Mouse (Mus musculus) kidney, embryonic 16.5 days (tissue): ENCODE data around the gene Galnt18. TPM values are rescaled to one million over a fixed set of nuclear protein-coding genes. Genes with fewer than 3 reads are reported as not detected.

Experiments
- ATAC-seq: fragments of 200-750 bp; cut with Nextera tagmentation; 2 replicates; pipeline ENCODE4 v1.8.0; 2017; ENCODE audit warnings: moderate TSS enrichment; ENCODE audit not compliant: low FRiP score, low TSS enrichment
- H3K27ac ChIP-seq: fragments of 300-500 bp; sonication (generic); 2 replicates; pipeline ENCODE4 v1.5.1; 2014; ENCODE audit warnings: low read length
- H3K27me3 ChIP-seq: fragments of 300-500 bp; sonication (generic); 2 replicates; pipeline ENCODE4 v1.6.1; 2014; ENCODE audit warnings: low read length, control low read depth, mixed read lengths; ENCODE audit not compliant: insufficient read depth
- H3K36me3 ChIP-seq: fragments of 300-500 bp; sonication (generic); 2 replicates; pipeline ENCODE4 v1.6.1; 2014; ENCODE audit warnings: low read length, control low read depth, mixed read lengths; ENCODE audit not compliant: insufficient read depth
- H3K4me1 ChIP-seq: fragments of 300-500 bp; sonication (generic); 2 replicates; pipeline ENCODE4 v1.6.1; 2014; ENCODE audit warnings: low read length, control low read depth, mixed read lengths; ENCODE audit not compliant: insufficient read depth
- H3K4me2 ChIP-seq: fragments of 300-500 bp; sonication (generic); replicated peaks from 2 replicates; pipeline ENCODE4 v1.6.1; 2014; ENCODE audit warnings: low read depth, low read length
- H3K4me3 ChIP-seq: fragments of 300-500 bp; sonication (generic); 2 replicates; pipeline ENCODE4 v1.5.1; 2014; ENCODE audit warnings: mild to moderate bottlenecking, low read length
- H3K9ac ChIP-seq: fragments of 300-500 bp; sonication (generic); replicated peaks from 2 replicates; pipeline ENCODE4 v1.6.1; 2014; ENCODE audit warnings: low read length
- H3K9me3 ChIP-seq: fragments of 300-500 bp; sonication (generic); 2 replicates; pipeline ENCODE4 v1.6.1; 2016; ENCODE audit warnings: low read length, control low read depth
- WGBS: fragments of 180-500 bp; shearing (Covaris S2); extraction: QIAGEN DNeasy Blood & Tissue Kit; methylation state at CpG from one replicate; pipeline ENCODE4 v1.1.7; 2014; 5-methylcytosine and 5-hydroxymethylcytosine counted together
- polyA plus RNA-seq: library from polyadenylated mRNA; unstranded; fragments of >200 nt; fragmentation: Nextera tagmentation; extraction: Ambion mirVana; gene quantifications from 2 replicates; pipeline ENCODE4 v1.2.1, GENCODE M21; 2015

Gene Galnt18
- polyA plus RNA-seq, 1 experiment from 2014 or later, result 46.4 TPM

- Histone ChIP-seq H3K27ac (no peak overlapping the region), H3K36me3 (peaks cover 7% of the 10 kb centered on the region; the same call in 1 of the 2 replicates), H3K9ac (no peak overlapping the region), H3K4me3 (no peak overlapping the region), H3K4me2 (no peak overlapping the region), H3K27me3 (no peaks in the 10 kb centered on the region), H3K9me3 (no peaks in the 10 kb centered on the region), H3K4me1 (peaks cover 10% of the 10 kb centered on the region)
- 92% methylated on average over 2 of the region's 2 CpGs for WGBS
- no peak for ATAC-seq
Observed at GRCm38 (mm10) chr7:111515471-111515870, 264.3 kb downstream of the Galnt18 start.

DNA sequence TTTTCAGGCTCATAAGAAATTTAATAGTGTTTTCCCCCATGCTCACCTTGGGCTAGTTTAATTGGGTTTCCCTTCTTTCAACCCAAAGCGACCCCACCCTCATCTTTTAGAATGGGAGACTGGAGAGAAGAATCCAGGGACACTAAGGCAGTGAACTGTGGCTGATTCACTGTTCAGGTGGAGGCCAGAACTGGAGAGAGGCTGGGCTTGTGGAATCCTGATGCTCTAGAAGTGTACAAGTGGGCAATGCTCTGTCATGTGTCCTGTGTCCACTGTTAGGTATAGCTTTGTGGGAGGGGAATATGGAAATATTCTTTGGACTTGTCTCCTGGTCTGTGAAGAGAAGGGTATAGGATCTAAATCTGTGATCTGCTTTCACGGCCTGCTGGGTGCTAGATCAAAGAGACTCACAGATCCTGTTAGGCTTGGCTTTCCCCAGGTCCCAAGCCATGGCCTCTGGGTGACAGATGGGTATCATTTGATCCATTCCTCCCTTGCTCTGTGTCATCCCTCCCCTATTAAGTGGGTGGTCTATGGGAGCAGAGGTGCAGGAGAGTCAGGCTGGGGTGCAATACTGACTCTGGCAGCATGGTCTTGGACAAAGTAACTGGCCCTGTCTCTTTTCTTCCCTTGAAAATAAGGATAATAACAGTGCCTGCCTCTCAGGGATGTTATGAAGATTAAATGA is 270.5 kb downstream of the Galnt18 start:
- H3K9me3 ChIP-seq, result no peaks in the 10 kb centered on the region
- H3K4me2 ChIP-seq, result no peak overlapping the region
- WGBS, result 38% methylated on average over 2 of the region's 2 CpGs
- no peak overlapping the region for H3K4me3 ChIP-seq
- ATAC-seq, result peak; percentile 57; the same call in 1 of the 2 replicates
- H3K4me1 ChIP-seq, result no peaks in the 10 kb centered on the region
- H3K27ac ChIP-seq, result no peak overlapping the region
- no peaks in the 10 kb centered on the region for H3K27me3 ChIP-seq
- 0 out of 2 replicates have a peak, but pooled peaks cover 3% of the 10 kb centered on the region for H3K36me3 ChIP-seq
- H3K9ac ChIP-seq, result no peak overlapping the region

- no peak overlapping the region for H3K9ac ChIP-seq
- H3K4me3 ChIP-seq, result no peak overlapping the region
- H3K27me3 ChIP-seq, result no peaks in the 10 kb centered on the region
- no peaks in the 10 kb centered on the region for H3K4me1 ChIP-seq
- no peaks in the 10 kb centered on the region for H3K36me3 ChIP-seq
- ATAC-seq, result no peak
- 79% methylated on average over 2 of the region's 2 CpGs for WGBS
- no peaks in the 10 kb centered on the region for H3K9me3 ChIP-seq
- no peak overlapping the region for H3K4me2 ChIP-seq
- no peak overlapping the region for H3K27ac ChIP-seq
Observed at GRCm38 (mm10) chr7:111500616-111501015, 279.2 kb downstream of the Galnt18 start.

DNA sequence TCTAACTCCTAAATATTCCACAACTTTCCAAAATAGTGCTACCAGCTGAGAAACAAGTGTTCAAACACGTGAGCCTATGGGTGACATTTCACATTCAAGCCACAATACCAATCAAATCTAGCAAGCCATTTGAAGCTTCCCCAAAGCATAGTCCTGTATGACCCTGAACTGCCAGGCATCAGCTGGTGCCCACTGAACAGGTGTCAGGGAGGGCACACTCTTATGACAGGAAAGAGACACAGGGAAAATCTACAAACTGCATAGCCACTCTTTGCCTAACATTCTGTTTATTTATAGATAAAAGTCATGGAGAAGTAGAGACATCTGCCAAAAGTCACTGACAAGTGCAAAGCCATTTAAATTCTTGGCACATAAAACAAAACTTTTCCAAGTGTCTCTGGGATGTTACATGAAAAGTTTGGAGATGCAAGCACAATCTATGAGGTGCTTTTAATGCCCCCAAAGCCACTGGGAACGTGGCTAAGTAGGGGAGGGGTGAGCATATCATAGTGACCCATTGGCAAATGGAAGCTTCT is 280.5 kb downstream of the Galnt18 start:
- no peaks in the 10 kb centered on the region for H3K36me3 ChIP-seq
- no peak for ATAC-seq
- H3K9ac ChIP-seq, result no peak overlapping the region
- H3K27ac ChIP-seq, result no peak overlapping the region
- no peak overlapping the region for H3K4me2 ChIP-seq
- no peaks in the 10 kb centered on the region for H3K4me1 ChIP-seq
- no peaks in the 10 kb centered on the region for H3K9me3 ChIP-seq
- 56% methylated on average over 2 of the region's 2 CpGs for WGBS
- no peak overlapping the region for H3K4me3 ChIP-seq
- H3K27me3 ChIP-seq, result no peaks in the 10 kb centered on the region

DNA sequence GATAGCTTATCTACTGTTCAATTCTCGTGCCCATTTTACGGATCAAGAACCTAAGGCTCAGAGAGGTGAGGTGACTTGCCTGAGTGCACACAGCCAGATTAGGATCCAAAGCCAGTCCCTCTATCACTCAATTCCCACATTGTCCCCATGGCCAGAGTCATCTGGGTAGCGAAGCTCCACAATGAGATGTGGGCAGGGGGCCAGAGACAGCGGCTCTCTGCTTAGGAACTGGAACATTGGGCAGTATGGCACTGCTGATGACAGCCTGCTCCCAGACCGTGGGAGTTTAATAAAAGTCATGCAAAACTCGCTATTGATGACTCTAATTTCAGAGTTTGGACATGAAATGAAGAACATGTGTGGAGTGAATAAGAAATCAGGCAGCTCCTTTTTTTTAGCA is 282.6 kb downstream of the Galnt18 start:
- Histone ChIP-seq H3K4me2 (no peak overlapping the region), H3K27ac (no peak overlapping the region), H3K4me1 (peaks cover 2% of the 10 kb centered on the region; the same call in 1 of the 2 replicates), H3K4me3 (no peak overlapping the region), H3K27me3 (no peaks in the 10 kb centered on the region), H3K9ac (no peak overlapping the region), H3K36me3 (no peaks in the 10 kb centered on the region), H3K9me3 (no peaks in the 10 kb centered on the region)
- 82% methylated on average over 6 of the region's 6 CpGs for WGBS
- ATAC-seq, result no peak

DNA sequence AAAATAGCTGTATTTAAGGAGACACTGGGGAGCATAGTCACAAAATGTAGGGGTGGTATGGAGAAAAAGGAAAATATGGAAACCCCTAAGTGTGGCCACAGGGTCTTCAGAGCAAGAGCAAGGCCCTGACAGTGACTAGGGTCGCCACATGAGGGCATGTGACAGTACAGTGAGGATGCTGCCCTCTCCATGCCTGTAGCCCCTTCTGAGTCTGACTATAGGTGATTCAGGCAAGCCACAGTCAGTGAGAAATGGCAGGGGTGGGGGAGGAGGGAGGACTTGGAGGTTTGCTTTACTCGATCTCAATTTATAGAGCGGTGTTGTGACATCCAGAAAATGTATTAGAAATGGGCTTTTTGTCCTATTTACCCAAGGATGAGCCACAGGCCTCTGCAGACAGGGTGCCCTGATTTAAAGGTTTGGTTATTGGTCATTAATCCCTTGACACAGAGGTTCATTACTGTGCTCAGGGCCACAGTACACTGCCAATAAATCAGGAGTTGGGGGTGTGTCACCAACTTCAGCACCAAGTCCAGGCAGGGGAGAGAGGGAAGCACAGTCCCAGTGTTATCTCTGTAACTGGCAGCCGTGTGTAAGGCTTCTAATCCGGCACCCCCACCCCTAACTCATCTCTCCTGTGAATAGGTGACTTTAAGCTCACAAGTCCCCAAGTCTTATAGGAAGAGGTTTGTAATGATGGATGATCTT is 287.4 kb downstream of the Galnt18 start:
- H3K4me3 ChIP-seq, result no peak overlapping the region
- H3K9ac ChIP-seq, result no peak overlapping the region
- H3K36me3 ChIP-seq, result no peaks in the 10 kb centered on the region
- no peaks in the 10 kb centered on the region for H3K9me3 ChIP-seq
- no peaks in the 10 kb centered on the region for H3K27me3 ChIP-seq
- ATAC-seq, result peak; percentile 80
- peaks cover 3% of the 10 kb centered on the region; the same call in 1 of the 2 replicates for H3K4me1 ChIP-seq
- WGBS, result 32% methylated on average over 5 of the region's 5 CpGs
- no peak overlapping the region for H3K27ac ChIP-seq
- H3K4me2 ChIP-seq, result no peak overlapping the region

- no peaks in the 10 kb centered on the region for H3K36me3 ChIP-seq
- 72% methylated on average over 2 of the region's 2 CpGs for WGBS
- no peak overlapping the region for H3K4me2 ChIP-seq
- no peak overlapping the region for H3K4me3 ChIP-seq
- no peak for ATAC-seq
- H3K9ac ChIP-seq, result no peak overlapping the region
- peaks cover 3% of the 10 kb centered on the region; the same call in 1 of the 2 replicates for H3K4me1 ChIP-seq
- H3K9me3 ChIP-seq, result no peaks in the 10 kb centered on the region
- H3K27me3 ChIP-seq, result no peaks in the 10 kb centered on the region
- no peak overlapping the region for H3K27ac ChIP-seq
Observed at GRCm38 (mm10) chr7:111491566-111491965, 288.2 kb downstream of the Galnt18 start.

- no peaks in the 10 kb centered on the region for H3K36me3 ChIP-seq
- no peaks in the 10 kb centered on the region for H3K9me3 ChIP-seq
- no peak overlapping the region for H3K9ac ChIP-seq
- no peak overlapping the region for H3K4me2 ChIP-seq
- no peak overlapping the region for H3K4me3 ChIP-seq
- no peak for ATAC-seq
- no peaks in the 10 kb centered on the region for H3K27me3 ChIP-seq
- WGBS, result 71% methylated on average over 3 of the region's 3 CpGs
- no peaks in the 10 kb centered on the region; the same call in 1 of the 2 replicates for H3K4me1 ChIP-seq
- H3K27ac ChIP-seq, result no peak overlapping the region
Observed at GRCm38 (mm10) chr7:111486811-111487333, 292.9 kb downstream of the Galnt18 start.

DNA sequence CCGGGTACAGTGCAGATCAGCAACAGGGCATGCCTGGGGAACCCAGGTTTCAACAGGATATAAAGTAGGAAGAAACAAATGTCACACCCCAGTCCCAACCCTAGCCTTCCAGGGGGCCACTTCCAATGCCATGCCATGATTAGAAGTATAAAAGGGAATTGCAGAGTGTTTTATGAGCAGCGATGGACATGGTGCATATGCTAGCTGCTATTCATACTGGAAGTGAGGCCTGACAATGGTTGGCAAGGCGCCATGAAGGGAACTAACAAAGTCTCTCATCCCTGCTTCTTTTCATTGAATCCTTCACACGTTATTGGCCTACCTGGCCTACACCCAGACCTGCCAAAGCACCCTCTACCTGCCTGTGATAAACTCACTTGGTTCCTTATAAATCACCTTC is 295.9 kb downstream of the Galnt18 start:
- Histone ChIP-seq H3K27me3 (no peaks in the 10 kb centered on the region), H3K4me3 (no peak overlapping the region), H3K9me3 (no peaks in the 10 kb centered on the region), H3K9ac (no peak overlapping the region), H3K27ac (no peak overlapping the region), H3K36me3 (no peaks in the 10 kb centered on the region), H3K4me1 (no peaks in the 10 kb centered on the region), H3K4me2 (no peak overlapping the region)
- no peak for ATAC-seq
- WGBS, result 73% methylated on average over 4 of the region's 4 CpGs

DNA sequence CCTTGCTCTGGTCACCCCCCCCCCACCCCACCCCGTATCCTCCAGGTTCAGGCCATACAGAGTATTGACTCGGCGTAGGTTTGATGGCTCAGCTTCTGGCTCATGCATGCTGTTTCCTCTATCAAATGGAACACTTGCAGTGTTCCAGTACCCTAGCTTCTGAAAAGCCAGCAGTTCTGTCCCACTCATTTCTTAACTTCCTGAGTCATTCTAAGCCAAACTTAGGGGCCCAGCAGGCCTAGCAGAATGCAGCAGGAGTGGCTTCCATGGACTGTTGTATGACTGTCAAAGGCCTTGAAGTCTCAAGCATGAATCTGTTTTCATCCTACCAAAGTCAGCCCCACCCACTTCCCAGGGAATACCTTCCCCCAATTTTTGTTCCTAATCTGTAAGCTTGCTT is 296.5 kb downstream of the Galnt18 start:
- Histone ChIP-seq H3K9ac (no peak overlapping the region), H3K36me3 (no peaks in the 10 kb centered on the region), H3K4me2 (no peak overlapping the region), H3K27me3 (no peaks in the 10 kb centered on the region), H3K27ac (no peak overlapping the region), H3K4me3 (no peak overlapping the region), H3K9me3 (no peaks in the 10 kb centered on the region), H3K4me1 (no peaks in the 10 kb centered on the region)
- 98% methylated on average over 3 of the region's 3 CpGs for WGBS
- no peak for ATAC-seq
